Mouse (Mus musculus) testis, adult 2 months (tissue): ENCODE measurements around the gene Foxn4. TPM values are rescaled to one million over a fixed set of nuclear protein-coding genes. Genes with fewer than 3 reads are reported as not detected.
A peak's percentile ranks its signal among the peaks of the same experiment; 100 is the strongest.

Experiments used
- H3K27ac ChIP-seq: fragments of 200-500 bp; 2 replicates; pipeline ENCODE4 v1.5.1; 2012; ENCODE audit warnings: low read depth, low read length; ENCODE audit not compliant: control insufficient read depth, insufficient read depth
- H3K27me3 ChIP-seq: fragments of 200-500 bp; 2 replicates; pipeline ENCODE4 v1.6.1; 2012; ENCODE audit warnings: mild to moderate bottlenecking, low read length, moderate library complexity; ENCODE audit not compliant: control insufficient read depth, insufficient read depth
- H3K36me3 ChIP-seq: fragments of 200-500 bp; 2 replicates; pipeline ENCODE4 v1.6.1; 2012; ENCODE audit warnings: mild to moderate bottlenecking, low read length; ENCODE audit not compliant: control insufficient read depth, insufficient read depth
- H3K4me1 ChIP-seq: fragments of 200-500 bp; 2 replicates; pipeline ENCODE4 v1.6.1; 2012; ENCODE audit warnings: low read length; ENCODE audit not compliant: control insufficient read depth, insufficient read depth
- H3K4me3 ChIP-seq: fragments of 200-500 bp; 2 replicates; pipeline ENCODE4 v1.5.1; 2012; ENCODE audit warnings: low read depth, mild to moderate bottlenecking, low read length, moderate library complexity, mixed read lengths; ENCODE audit not compliant: control insufficient read depth
- CTCF ChIP-seq: fragments of 200-500 bp; IDR thresholded peaks from 2 replicates; pipeline ENCODE4 v1.5.1; 2012; ENCODE audit warnings: low read depth, mild to moderate bottlenecking, inconsistent platforms, low read length, moderate library complexity; ENCODE audit not compliant: control insufficient read depth, insufficient read depth, insufficient replicate concordance
- POLR2A ChIP-seq: fragments of 200-500 bp; IDR thresholded peaks from 2 replicates; pipeline ENCODE4 v1.6.1; 2012; ENCODE audit warnings: low read depth, mild to moderate bottlenecking, inconsistent platforms, low read length, moderate library complexity; ENCODE audit not compliant: control insufficient read depth
- polyA plus RNA-seq: library from polyadenylated mRNA; depleted of rRNA; stranded (reverse); fragments of >200 nt; gene quantifications from 2 replicates; pipeline ENCODE4 v1.2.3, GENCODE M21; 2012

Gene Foxn4
- polyA plus RNA-seq, 1 experiment: 0.49 TPM

DNA sequence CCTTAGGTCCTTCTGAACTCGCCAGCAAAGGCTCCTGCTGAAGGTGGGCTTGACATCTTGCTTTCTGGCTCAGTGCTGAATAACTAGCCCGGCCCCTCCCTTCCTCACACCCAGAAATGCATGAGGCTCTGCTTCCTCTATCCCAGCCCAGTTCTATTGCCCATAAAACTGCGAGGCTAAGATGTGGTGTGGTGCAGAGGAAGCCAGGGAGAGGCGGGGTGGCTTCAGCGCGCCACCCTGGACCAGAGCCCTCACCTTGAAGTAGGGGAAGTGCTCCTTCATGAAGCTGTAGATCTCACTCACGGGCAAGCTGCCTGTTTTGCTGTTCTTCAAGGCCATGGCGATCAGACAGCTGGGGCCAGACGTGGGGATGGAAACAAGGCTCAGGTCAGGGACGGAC is 14.1 kb downstream of the Foxn4 start:
- Histone ChIP-seq H3K4me3 (no peak overlapping the region), H3K27ac (no peak overlapping the region), H3K36me3 (no peaks in the 10 kb centered on the region), H3K27me3 (no peaks in the 10 kb centered on the region), H3K4me1 (no peaks in the 10 kb centered on the region)
- TF ChIP-seq POLR2A (no peak), CTCF (no peak)

DNA sequence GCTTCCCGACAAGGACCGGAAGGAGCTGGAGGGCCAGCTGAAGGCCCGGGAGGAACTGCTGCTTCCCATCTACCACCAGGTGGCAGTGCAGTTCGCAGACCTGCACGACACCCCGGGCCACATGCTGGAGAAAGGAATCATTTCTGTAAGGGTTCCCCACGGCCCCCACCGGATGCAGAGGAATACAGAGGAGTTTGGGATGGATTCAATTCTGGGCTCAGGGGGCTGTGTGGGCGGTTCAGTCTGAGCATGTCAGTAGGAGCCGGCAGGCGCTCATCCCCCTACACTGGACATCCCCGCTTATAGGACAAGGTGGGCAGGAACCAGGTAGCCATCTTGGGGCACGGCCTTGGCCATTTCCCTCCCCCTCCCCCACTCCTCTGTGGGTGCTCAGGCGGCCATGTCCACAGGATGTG is 25.4 kb downstream of the Foxn4 start:
- no peaks in the 10 kb centered on the region for H3K27me3 ChIP-seq
- no peaks in the 10 kb centered on the region for H3K4me1 ChIP-seq
- TF ChIP-seq POLR2A (no peak), CTCF (peak; percentile 74; the same call in 1 of the 2 replicates)
- no peak overlapping the region for H3K27ac ChIP-seq
- H3K4me3 ChIP-seq: no peak overlapping the region
- no peaks in the 10 kb centered on the region for H3K36me3 ChIP-seq

DNA sequence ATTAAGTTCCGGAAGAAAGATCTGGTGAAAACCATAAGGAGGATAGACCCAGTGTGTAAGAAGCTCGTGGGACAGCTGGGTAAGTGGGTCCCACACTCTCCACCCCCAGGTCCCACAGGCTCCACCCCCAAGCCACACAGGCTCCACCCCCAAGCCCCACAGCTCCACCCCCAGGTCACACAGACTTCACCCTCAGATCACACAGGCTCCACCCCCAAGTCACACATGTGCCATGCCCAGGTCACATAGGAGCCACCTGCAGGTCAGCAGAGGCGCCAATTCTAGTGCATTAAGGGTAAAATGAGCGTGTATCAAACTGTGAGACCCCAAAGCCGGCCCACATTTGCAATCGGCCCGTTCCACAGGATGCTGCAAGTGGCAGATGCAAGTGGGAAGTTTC is 27.1 kb downstream of the Foxn4 start:
- TF ChIP-seq CTCF (no peak), POLR2A (no peak)
- H3K27me3 ChIP-seq: no peaks in the 10 kb centered on the region
- H3K4me3 ChIP-seq: no peak overlapping the region
- no peaks in the 10 kb centered on the region for H3K4me1 ChIP-seq
- H3K27ac ChIP-seq: no peak overlapping the region
- H3K36me3 ChIP-seq: no peaks in the 10 kb centered on the region

DNA sequence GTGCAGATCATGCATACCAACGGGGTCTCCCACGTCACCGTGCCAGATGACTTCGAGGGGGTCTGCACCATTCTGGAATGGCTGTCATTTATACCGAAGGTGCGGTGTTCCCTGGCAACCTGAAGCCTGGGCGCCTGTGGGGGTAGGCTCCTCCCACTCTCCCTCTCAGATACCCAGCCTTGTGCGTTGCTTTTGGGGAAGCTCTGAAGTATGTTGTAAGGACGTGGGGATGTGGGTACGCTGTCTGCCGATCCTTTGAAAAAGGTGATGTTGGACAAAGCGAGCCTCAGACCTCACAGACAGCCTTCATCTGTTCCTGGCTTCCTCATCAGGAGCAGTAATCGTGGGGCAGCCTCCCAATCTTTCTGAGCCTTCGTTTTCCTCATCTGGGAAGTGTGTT is 33.9 kb downstream of the Foxn4 start:
- no peak overlapping the region for H3K4me3 ChIP-seq
- H3K36me3 ChIP-seq: no peaks in the 10 kb centered on the region
- H3K4me1 ChIP-seq: no peaks in the 10 kb centered on the region
- H3K27ac ChIP-seq: no peak overlapping the region
- H3K27me3 ChIP-seq: no peaks in the 10 kb centered on the region
- TF ChIP-seq CTCF (no peak), POLR2A (no peak)

DNA sequence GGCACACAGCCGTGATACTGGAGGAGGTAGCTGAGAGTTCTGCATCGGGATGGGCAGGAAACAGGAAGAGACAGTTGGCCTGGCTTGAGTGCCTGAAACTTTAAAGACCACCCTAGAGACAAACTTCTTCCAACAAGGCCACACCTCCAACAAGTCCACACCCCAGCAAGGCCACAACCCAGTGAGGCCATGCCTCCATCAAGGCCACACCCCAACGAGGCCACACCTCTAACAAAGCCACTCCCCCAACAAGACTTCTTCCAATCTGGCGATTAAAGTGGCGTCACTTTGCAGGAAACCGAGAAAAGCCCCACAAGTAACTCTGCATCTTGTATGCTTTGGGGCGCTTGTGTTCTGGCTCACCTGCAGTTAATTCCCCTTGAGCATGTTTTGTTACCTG is 34.7 kb downstream of the Foxn4 start:
- H3K27ac ChIP-seq: no peak overlapping the region
- H3K4me1 ChIP-seq: no peaks in the 10 kb centered on the region
- H3K36me3 ChIP-seq: no peaks in the 10 kb centered on the region
- TF ChIP-seq CTCF (no peak), POLR2A (no peak)
- no peak overlapping the region for H3K4me3 ChIP-seq
- H3K27me3 ChIP-seq: no peaks in the 10 kb centered on the region

DNA sequence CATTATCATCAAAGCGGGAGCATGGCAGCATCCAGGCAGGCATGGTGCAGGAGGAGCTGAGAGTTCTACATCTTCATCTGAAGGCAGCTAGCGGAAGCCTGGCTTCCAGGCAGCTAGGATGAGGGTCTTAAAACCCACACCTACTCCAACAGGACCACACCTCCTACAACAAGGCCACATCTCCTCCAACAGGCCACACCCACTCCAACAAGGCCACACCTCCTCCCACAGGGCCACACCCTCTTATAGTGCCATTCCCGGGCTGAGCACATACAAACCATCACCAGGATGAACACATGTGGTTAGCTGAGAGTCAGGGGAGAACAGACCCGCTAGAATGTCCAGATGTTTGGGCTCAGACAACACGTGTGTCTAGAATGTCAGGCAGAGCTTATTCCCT is 44.7 kb downstream of the Foxn4 start:
- TF ChIP-seq POLR2A: no peak
- TF ChIP-seq CTCF: no peak

DNA sequence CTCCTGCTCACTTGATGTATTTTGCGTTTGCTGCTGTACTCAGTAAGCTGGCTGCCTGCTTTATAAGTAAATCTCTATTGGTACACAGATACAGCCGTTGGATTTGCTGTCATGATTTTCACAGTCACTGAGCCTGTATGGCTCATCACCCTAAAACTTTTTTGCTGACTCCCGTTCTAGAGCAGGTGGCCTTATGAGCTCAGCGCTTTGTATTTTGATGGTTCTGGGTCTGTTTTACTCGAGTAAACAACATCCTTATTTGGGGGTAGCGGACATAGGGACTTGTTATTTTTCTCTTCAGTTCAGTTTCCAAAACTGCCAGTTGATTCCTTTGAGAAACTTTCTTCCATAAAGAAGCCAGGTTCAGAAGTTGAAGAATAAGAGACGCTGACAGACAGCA is 47.6 kb downstream of the Foxn4 start:
- no peaks in the 10 kb centered on the region for H3K4me1 ChIP-seq
- H3K27ac ChIP-seq: no peak overlapping the region
- H3K27me3 ChIP-seq: no peaks in the 10 kb centered on the region
- no peak overlapping the region for H3K4me3 ChIP-seq
- TF ChIP-seq CTCF (no peak), POLR2A (no peak)
- no peaks in the 10 kb centered on the region for H3K36me3 ChIP-seq

More for the DNA sequence above, 44.7 kb downstream of the Foxn4 start:
- no peak overlapping the region for H3K27ac ChIP-seq
- no peak overlapping the region for H3K4me3 ChIP-seq
- no peaks in the 10 kb centered on the region for H3K27me3 ChIP-seq
- H3K36me3 ChIP-seq: no peaks in the 10 kb centered on the region
- H3K4me1 ChIP-seq: no peaks in the 10 kb centered on the region

DNA sequence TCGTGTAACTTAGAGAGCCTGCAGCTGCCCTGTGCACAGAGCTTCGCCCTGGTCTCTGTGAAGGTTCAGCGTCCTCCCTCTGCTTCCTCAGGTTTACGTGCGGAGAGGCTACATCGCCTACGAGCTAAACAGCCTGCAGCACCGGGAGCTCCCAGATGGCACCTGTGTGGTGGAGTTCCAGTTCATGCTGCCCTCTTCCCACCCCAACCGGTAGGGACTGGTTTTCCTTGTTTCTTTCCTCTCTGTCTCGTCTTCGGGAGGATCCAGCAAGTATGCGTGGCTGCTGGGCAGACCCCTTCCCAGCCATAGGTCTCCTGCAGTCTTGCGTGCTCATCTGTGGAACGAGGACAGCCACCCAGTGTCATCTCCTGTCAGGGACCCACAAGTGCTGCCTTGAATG is 54.8 kb downstream of the Foxn4 start:
- H3K27ac ChIP-seq: no peak overlapping the region
- H3K4me1 ChIP-seq: no peaks in the 10 kb centered on the region
- no peak for TF ChIP-seq CTCF
- no peak for TF ChIP-seq POLR2A
- no peaks in the 10 kb centered on the region for H3K36me3 ChIP-seq
- H3K4me3 ChIP-seq: no peak overlapping the region
- no peaks in the 10 kb centered on the region for H3K27me3 ChIP-seq
